Mouse (Mus musculus) ES-E14 (cell line): ENCODE measurements around the gene Kcnh6.

ENCODE experiments used
- HCFC1 ChIP-seq: IDR thresholded peaks from 2 replicates; pipeline ENCODE4 v1.6.1; 2012; ENCODE audit warnings: low read length, inconsistent platforms, borderline replicate concordance; ENCODE audit not compliant: insufficient read depth
- MAFK ChIP-seq: IDR thresholded peaks from 2 replicates; pipeline ENCODE4 v1.6.1; 2014; ENCODE audit warnings: mild to moderate bottlenecking, low read depth, low read length, inconsistent platforms; ENCODE audit not compliant: insufficient read depth

GRCm38 (mm10) chr11:105959355-105959754 lies 48.6 kb upstream of the Kcnh6 start:
- TF ChIP-seq MAFK (no peak), HCFC1 (no peak)
